Mouse (Mus musculus) embryonic facial prominence, embryonic 10.5 days (tissue): ENCODE data around the gene Rpl38. TPM values are rescaled to one million over a fixed set of nuclear protein-coding genes. Genes with fewer than 3 reads are reported as not detected.
A peak's percentile ranks its signal among the peaks of the same experiment; 100 is the strongest.
"Not testable (repeated sequence)": the region's sequence is repeated elsewhere in the genome, so short reads cannot be mapped to it uniquely, and the experiment has no call there.

Experiments used
- DNase-seq: peaks from one replicate; pipeline ENCODE4 v3.0.0-alpha.2; 2017; ENCODE audit warnings: low spot score
- H3K27ac ChIP-seq: fragments of 300-500 bp; sonication (generic); replicated peaks from 2 replicates; pipeline ENCODE4 v1.5.1; 2016; ENCODE audit warnings: mild to moderate bottlenecking
- H3K27me3 ChIP-seq: fragments of 300-500 bp; sonication (generic); replicated peaks from 2 replicates; pipeline ENCODE4 v1.6.1; 2016; ENCODE audit warnings: low read depth, mild to moderate bottlenecking; ENCODE audit not compliant: poor library complexity, severe bottlenecking
- H3K36me3 ChIP-seq: fragments of 300-500 bp; sonication (generic); replicated peaks from 2 replicates; pipeline ENCODE4 v1.6.1; 2016; ENCODE audit warnings: mild to moderate bottlenecking, moderate library complexity
- H3K4me1 ChIP-seq: fragments of 300-500 bp; sonication (generic); 2 replicates; pipeline ENCODE4 v1.6.1; 2016
- H3K4me3 ChIP-seq: fragments of 300-500 bp; sonication (generic); 2 replicates; pipeline ENCODE4 v1.5.1; 2016; ENCODE audit warnings: mild to moderate bottlenecking, moderate library complexity
- H3K9me3 ChIP-seq: fragments of 300-500 bp; sonication (generic); 2 replicates; pipeline ENCODE4 v1.6.1; 2016; ENCODE audit warnings: mild to moderate bottlenecking
- WGBS: fragments of 180-500 bp; shearing (Covaris S2); methylation state at CpG from one replicate; pipeline ENCODE4 v1.1.7; 2016; 5-methylcytosine and 5-hydroxymethylcytosine counted together
- polyA plus RNA-seq: library from polyadenylated mRNA; unstranded; fragments of >200 nt; fragmentation: Nextera tagmentation; extraction: Ambion mirVana; gene quantifications from 2 replicates; pipeline ENCODE4 v1.2.1, GENCODE M21; 2016

Gene Rpl38
- polyA plus RNA-seq, 1 experiment from 2014 or later = 1,047 TPM

GRCm38 (mm10) chr11:114662746-114663362 is 5.5 kb upstream of the Rpl38 start:
- no peaks in the 10 kb centered on the region for H3K36me3 ChIP-seq
- peak; percentile 65 for DNase-seq
- no peak overlapping the region for H3K27ac ChIP-seq
- H3K4me1 ChIP-seq = 0 out of 2 replicates have a peak, but pooled peaks cover 6% of the 10 kb centered on the region
- no peaks in the 10 kb centered on the region for H3K9me3 ChIP-seq
- 35% methylated on average over 6 of the region's 6 CpGs for WGBS
- peaks cover 18% of the 10 kb centered on the region for H3K27me3 ChIP-seq
- no peak overlapping the region for H3K4me3 ChIP-seq

- H3K27ac ChIP-seq = no peak overlapping the region
- H3K27me3 ChIP-seq = peaks cover 18% of the 10 kb centered on the region
- H3K4me3 ChIP-seq = no peak overlapping the region
- H3K4me1 ChIP-seq = peaks cover 6% of the 10 kb centered on the region; the same call in 1 of the 2 replicates
- no peaks in the 10 kb centered on the region for H3K9me3 ChIP-seq
- H3K36me3 ChIP-seq = no peaks in the 10 kb centered on the region
- 79% methylated on average over 7 of the region's 7 CpGs for WGBS
- no peak for DNase-seq
Measured at GRCm38 (mm10) chr11:114664164-114664563, 4.2 kb upstream of the Rpl38 start.

- no peak overlapping the region for H3K27ac ChIP-seq
- no peak for DNase-seq
- 77% methylated on average over 2 of the region's 2 CpGs for WGBS
- H3K9me3 ChIP-seq = no peaks in the 10 kb centered on the region
- H3K27me3 ChIP-seq = peaks cover 18% of the 10 kb centered on the region
- H3K4me3 ChIP-seq = no peak overlapping the region
- peaks cover 9% of the 10 kb centered on the region for H3K36me3 ChIP-seq
- peaks cover 19% of the 10 kb centered on the region for H3K4me1 ChIP-seq
Measured at GRCm38 (mm10) chr11:114665463-114665862, 2.9 kb upstream of the Rpl38 start.

- DNase-seq = no peak
- H3K36me3 ChIP-seq = peaks cover 22% of the 10 kb centered on the region
- no peak overlapping the region for H3K4me3 ChIP-seq
- no peaks in the 10 kb centered on the region for H3K9me3 ChIP-seq
- H3K4me1 ChIP-seq = peaks cover 25% of the 10 kb centered on the region
- H3K27me3 ChIP-seq = peaks cover 18% of the 10 kb centered on the region
- 13% methylated on average over 13 of the region's 13 CpGs for WGBS
- no peak overlapping the region for H3K27ac ChIP-seq
Measured at GRCm38 (mm10) chr11:114666786-114667185, 1.5 kb upstream of the Rpl38 start.

GRCm38 (mm10) chr11:114667236-114667931 is 940 bp upstream of the Rpl38 start:
- Histone ChIP-seq H3K9me3 (no peaks in the 10 kb centered on the region), H3K36me3 (peaks cover 28% of the 10 kb centered on the region), H3K4me1 (peaks cover 25% of the 10 kb centered on the region), H3K27ac (no peak overlapping the region), H3K27me3 (peaks cover 18% of the 10 kb centered on the region), H3K4me3 (no peak overlapping the region)
- 52% methylated on average over 17 of the region's 18 CpGs for WGBS
- DNase-seq = no peak

- Histone ChIP-seq H3K36me3 (peaks cover 33% of the 10 kb centered on the region), H3K27me3 (peaks cover 18% of the 10 kb centered on the region), H3K4me1 (peaks cover 25% of the 10 kb centered on the region)
- not testable (repeated sequence) for H3K9me3 ChIP-seq, DNase-seq, H3K27ac ChIP-seq, H3K4me3 ChIP-seq
- 26% methylated on average over 11 of the region's 11 CpGs for WGBS
Measured at GRCm38 (mm10) chr11:114667932-114668285, 415 bp upstream of the Rpl38 start.

GRCm38 (mm10) chr11:114668741-114669623 is 658 bp downstream of the Rpl38 start:
- peak; percentile 87 for DNase-seq
- H3K9me3 ChIP-seq = no peaks in the 10 kb centered on the region
- peaks cover 18% of the 10 kb centered on the region for H3K27me3 ChIP-seq
- peaks cover 33% of the 10 kb centered on the region for H3K4me1 ChIP-seq
- H3K27ac ChIP-seq = peak overlapping the region; percentile 96
- H3K4me3 ChIP-seq = peak overlapping the region; percentile 94
- WGBS = under 1% methylated on average over 60 of the region's 60 CpGs
- H3K36me3 ChIP-seq = peaks cover 44% of the 10 kb centered on the region

GRCm38 (mm10) chr11:114669651-114670168 is 1.4 kb downstream of the Rpl38 start:
- WGBS = 18% methylated on average over 12 of the region's 12 CpGs
- H3K27ac ChIP-seq = peak overlapping the region; percentile 96
- no peaks in the 10 kb centered on the region for H3K9me3 ChIP-seq
- peaks cover 18% of the 10 kb centered on the region for H3K27me3 ChIP-seq
- peaks cover 50% of the 10 kb centered on the region for H3K36me3 ChIP-seq
- H3K4me3 ChIP-seq = peak overlapping the region; percentile 94
- H3K4me1 ChIP-seq = peaks cover 39% of the 10 kb centered on the region
- no peak for DNase-seq

GRCm38 (mm10) chr11:114671147-114671546 is 2.8 kb downstream of the Rpl38 start:
- H3K4me1 ChIP-seq = peaks cover 52% of the 10 kb centered on the region
- peak overlapping the region; percentile 94; the same call in 1 of the 2 replicates for H3K4me3 ChIP-seq

GRCm38 (mm10) chr11:114672794-114673718 is 4.7 kb downstream of the Rpl38 start:
- no peak overlapping the region for H3K27ac ChIP-seq
- H3K4me3 ChIP-seq = no peak overlapping the region
- no peaks in the 10 kb centered on the region for H3K9me3 ChIP-seq
- 67% methylated on average over 9 of the region's 9 CpGs for WGBS
- H3K27me3 ChIP-seq = peaks cover 17% of the 10 kb centered on the region
- DNase-seq = peak; percentile 67
- peaks cover 62% of the 10 kb centered on the region for H3K4me1 ChIP-seq
- peaks cover 50% of the 10 kb centered on the region for H3K36me3 ChIP-seq

More at GRCm38 (mm10) chr11:114671147-114671546, 2.8 kb downstream of the Rpl38 start:
- Histone ChIP-seq H3K27me3 (peaks cover 12% of the 10 kb centered on the region), H3K27ac (no peak overlapping the region), H3K36me3 (peaks cover 50% of the 10 kb centered on the region), H3K9me3 (no peaks in the 10 kb centered on the region)
- no peak for DNase-seq
- 94% methylated on average over 5 of the region's 5 CpGs for WGBS

- H3K9me3 ChIP-seq = no peaks in the 10 kb centered on the region
- peaks cover 62% of the 10 kb centered on the region for H3K4me1 ChIP-seq
- DNase-seq = no peak
- peaks cover 17% of the 10 kb centered on the region for H3K27me3 ChIP-seq
- H3K27ac ChIP-seq = no peak overlapping the region
- peaks cover 50% of the 10 kb centered on the region for H3K36me3 ChIP-seq
- WGBS = 78% methylated on average over 2 of the region's 2 CpGs
- no peak overlapping the region for H3K4me3 ChIP-seq
Measured at GRCm38 (mm10) chr11:114673719-114674050, 5.4 kb downstream of the Rpl38 start.
